Mouse (Mus musculus): ENCODE measurements around the gene Mark3.

- TF ChIP-seq CTCF (IDR thresholded peaks at IDR 0.05 in 2 of 3, conservative IDR thresholded peaks at IDR 0.05 in 1 of 3; ENCODE audit: control insufficient read depth in 1 of 3, insufficient read depth in 1 of 3, low read depth in 2 of 3, low read length in 3 of 3, poor library complexity in 1 of 3, severe bottlenecking in 1 of 3) = no peak
- TF ChIP-seq GABPA (IDR thresholded peaks at IDR 0.05; ENCODE audit: low read depth, low read length) = no peak
- TF ChIP-seq POLR2A (IDR thresholded peaks at IDR 0.05; ENCODE audit: control insufficient read depth in 1 of 2, insufficient read depth in 1 of 2, low read depth in 1 of 2, low read length in 2 of 2, poor library complexity in 1 of 2) = no peak
- no peak for TF ChIP-seq E2F4 (IDR thresholded peaks at IDR 0.05; ENCODE audit: borderline replicate concordance, low read depth, low read length)
- TF ChIP-seq ELF1 (IDR thresholded peaks at IDR 0.05; ENCODE audit: low read depth, low read length) = no peak
- TF ChIP-seq ZNF384 (IDR thresholded peaks at IDR 0.05; ENCODE audit: low read depth, low read length) = no peak
- no peak for TF ChIP-seq GATA1 (IDR thresholded peaks at IDR 0.05; ENCODE audit: low read depth, low read length)
Measured at GRCm38 (mm10) chr12:111536746-111537145, 37.6 kb upstream of the Mark3 start.
